ENCODE assay signal across 18 mouse cellular contexts in the genomic region with DNA sequence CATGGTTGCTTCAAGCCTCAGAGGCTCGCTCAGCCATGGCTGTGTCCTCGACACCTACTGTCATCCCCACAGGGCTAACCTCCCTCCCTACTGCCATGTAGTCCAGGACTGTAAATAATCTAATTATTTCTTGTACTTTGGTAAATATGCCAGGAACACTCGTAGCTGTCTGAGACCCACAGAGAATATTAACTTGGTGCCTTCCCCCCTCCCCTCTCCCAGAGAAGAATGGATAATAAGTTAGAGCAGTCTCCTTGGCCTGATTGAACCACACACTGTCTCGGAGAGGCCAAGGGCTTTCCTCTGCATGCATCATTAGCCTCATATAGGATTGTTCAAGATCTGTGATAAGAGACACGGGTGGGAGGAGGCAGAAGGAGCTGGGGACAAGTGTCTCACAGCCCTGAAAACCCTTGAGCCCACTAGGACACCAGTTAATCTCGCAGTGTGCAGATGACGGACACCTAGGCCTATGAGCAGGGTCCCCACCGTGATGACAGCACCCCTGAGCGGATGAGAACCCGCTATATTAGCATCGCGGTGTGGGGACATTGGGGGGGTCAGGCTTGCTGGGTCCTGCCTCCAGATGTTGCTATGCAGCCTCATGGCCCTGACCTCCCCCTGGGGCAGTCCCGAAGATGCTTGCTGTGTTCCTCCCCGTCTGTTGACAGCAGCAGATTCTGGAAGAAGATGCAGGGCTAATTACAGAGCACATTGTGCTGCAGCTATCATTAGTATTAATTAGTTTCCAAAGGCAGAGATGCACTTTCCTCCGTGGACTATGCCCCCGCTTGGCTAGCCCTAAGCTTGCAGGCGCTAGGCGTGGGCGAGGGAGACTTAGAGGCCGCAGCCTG. TPM values are rescaled to one million over a fixed set of nuclear protein-coding genes. Genes with fewer than 3 reads are reported as not detected.
A peak's percentile ranks its signal among the peaks of the same experiment; 100 is the strongest.
DNase-seq lines count a peak whose midpoint lies in the region; ATAC-seq lines count a peak whose summit lies in the region.
"Had no signal": no experiment of that assay in that cellular context is flagged by ENCODE, and none has a peak within 500 bp of the region (broad histone marks: within the 10 kb centered on the region; RNA-seq: fewer than 3 reads in every experiment).

No protein-coding gene starts in this region.

- peak; percentile 54 for DNase-seq in retina, postnatal 1 day
- no peak for DNase-seq in retina, embryonic 14.5 days (ENCODE audit: low spot score)
- no peak for DNase-seq in hindbrain, embryonic 11.5 days (ENCODE audit: low spot score)
- no peak for DNase-seq in testis, postnatal 14 days (ENCODE audit: low spot score)
- DNase-seq in yolk sac, embryonic 10.5 days (ENCODE audit: low spot score), result no peak
- no peak for DNase-seq in adrenal gland, postnatal 4 days (ENCODE audit: low spot score in 2 of 2)
- DNase-seq: adrenal gland, postnatal 10 days; cerebellum, postnatal 14 days; gastrocnemius, postnatal 10 days; heart, postnatal 36 days; layer of hippocampus, postnatal 36 days; left cerebral cortex, postnatal 4 days; thymus, postnatal 14 days had no signal

- 61% methylated on average over 20 of the region's 20 CpGs for WGBS in hindbrain, embryonic 11.5 days
- 52% methylated on average over 20 of the region's 20 CpGs for WGBS in midbrain, embryonic 13.5 days

- H3K4me2 ChIP-seq in hindbrain, embryonic 11.5 days (replicated peaks; ENCODE audit: low read depth, low read length), result no peak overlapping the region
- no peak overlapping the region for H3K4me2 ChIP-seq in midbrain, embryonic 13.5 days (replicated peaks)
- H3K4me2 ChIP-seq: heart, embryonic 12.5 days; liver, embryonic 12.5 days had no signal

- peaks cover 14% of the 10 kb centered on the region for H3K4me1 ChIP-seq in hindbrain, embryonic 11.5 days (replicated peaks; ENCODE audit: control insufficient read depth, insufficient read depth, low read length)
- H3K4me1 ChIP-seq in midbrain, embryonic 13.5 days (replicated peaks), result peaks cover 47% of the 10 kb centered on the region

- peak; percentile 43 for ATAC-seq in hindbrain, embryonic 11.5 days (ENCODE audit: low FRiP score)
- peak; percentile 40 for ATAC-seq in midbrain, embryonic 13.5 days
- ATAC-seq: intestine, postnatal 0 days; liver, embryonic 12.5 days had no signal

- no peak overlapping the region for H3K4me3 ChIP-seq in hindbrain, embryonic 11.5 days (ENCODE audit: low read depth, low read length)
- no peak overlapping the region for H3K4me3 ChIP-seq in midbrain, embryonic 13.5 days (replicated peaks)
- H3K4me3 ChIP-seq: heart, embryonic 12.5 days; liver, embryonic 12.5 days; myocyte had no signal

- H3K9me3 ChIP-seq in hindbrain, embryonic 11.5 days (ENCODE audit: control insufficient read depth, low read length), result no peaks in the 10 kb centered on the region
- H3K9me3 ChIP-seq in midbrain, embryonic 13.5 days, result no peaks in the 10 kb centered on the region
- H3K9me3 ChIP-seq: heart, embryonic 12.5 days; liver, embryonic 12.5 days had no signal

- peak overlapping the region; percentile 20; the same call in 1 of the 2 replicates for H3K27ac ChIP-seq in hindbrain, embryonic 11.5 days (ENCODE audit: low read depth, low read length)
- peak overlapping the region; percentile 37 for H3K27ac ChIP-seq in midbrain, embryonic 13.5 days
- H3K27ac ChIP-seq: liver, embryonic 12.5 days had no signal

- H3K9ac ChIP-seq in hindbrain, embryonic 11.5 days (ENCODE audit: low read depth, low read length), result no peak overlapping the region
- no peak overlapping the region for H3K9ac ChIP-seq in midbrain, embryonic 13.5 days (replicated peaks)
- H3K9ac ChIP-seq: heart, embryonic 12.5 days; liver, embryonic 12.5 days had no signal

- H3K36me3 ChIP-seq in hindbrain, embryonic 11.5 days (ENCODE audit: control insufficient read depth, insufficient read depth, low read length), result no peaks in the 10 kb centered on the region
- no peaks in the 10 kb centered on the region for H3K36me3 ChIP-seq in midbrain, embryonic 13.5 days
- H3K36me3 ChIP-seq: heart, embryonic 12.5 days; liver, embryonic 12.5 days had no signal

- H3K27me3 ChIP-seq in hindbrain, embryonic 11.5 days (ENCODE audit: control insufficient read depth, insufficient read depth, low read length), result no peaks in the 10 kb centered on the region
- no peaks in the 10 kb centered on the region for H3K27me3 ChIP-seq in midbrain, embryonic 13.5 days
- H3K27me3 ChIP-seq: heart, embryonic 12.5 days; liver, embryonic 12.5 days had no signal

RNA-seq across cellular contexts. Expression of gene Vapb, which starts 54.8 kb away (rescaled TPM):
- polyA plus RNA-seq in hindbrain, embryonic 11.5 days (2014; fragmentation: Nextera tagmentation; extraction: Ambion mirVana), result 16.1 and 18.1 TPM in 2 replicates
- 12.3 and 13.8 TPM in 2 replicates for polyA plus RNA-seq in midbrain, embryonic 13.5 days (2015; fragmentation: Nextera tagmentation; extraction: Ambion mirVana)
- total RNA-seq in adrenal gland, postnatal 4 days (2021), result 100 to 1,000 TPM; 127 to 130 TPM
